Mouse (Mus musculus) bone marrow macrophage, adult 2 months (primary cell): ENCODE measurements around the gene Lsp1. TPM values are rescaled to one million over a fixed set of nuclear protein-coding genes. Genes with fewer than 3 reads are reported as not detected.

Experiments used
- H3K27ac ChIP-seq: 2 replicates; pipeline ENCODE4 v1.5.1; 2012; ENCODE audit warnings: low read depth, low read length; ENCODE audit not compliant: insufficient read depth
- H3K4me1 ChIP-seq: 2 replicates; pipeline ENCODE4 v1.6.1; 2012; ENCODE audit warnings: low read length; ENCODE audit not compliant: control insufficient read depth, insufficient read depth
- H3K4me3 ChIP-seq: 2 replicates; pipeline ENCODE4 v1.5.1; 2012; ENCODE audit warnings: mild to moderate bottlenecking, low read length, moderate library complexity; ENCODE audit not compliant: insufficient read depth
- CTCF ChIP-seq: IDR thresholded peaks from 2 replicates; pipeline ENCODE4 v1.5.1; 2012; ENCODE audit warnings: low read depth, mild to moderate bottlenecking, low read length, moderate library complexity
- POLR2A ChIP-seq: IDR thresholded peaks from 2 replicates; pipeline ENCODE4 v1.6.1; 2012; ENCODE audit warnings: mild to moderate bottlenecking, low read depth, low read length, borderline replicate concordance
- polyA plus RNA-seq: library from polyadenylated mRNA; stranded (reverse); fragments of >200 nt; gene quantifications from 2 replicates; pipeline ENCODE4 v1.2.4, GENCODE M21; 2012; ENCODE audit not compliant: missing spikeins, insufficient read depth, insufficient read length

Gene Lsp1
- polyA plus RNA-seq, 1 experiment: 327 TPM

GRCm38 (mm10) chr7:142472936-142473335, 12.3 kb downstream of the Lsp1 start:
- H3K27ac ChIP-seq: no peak overlapping the region
- TF ChIP-seq POLR2A: no peak
- TF ChIP-seq CTCF: no peak
- H3K4me3 ChIP-seq: no peak overlapping the region
- peaks cover 16% of the 10 kb centered on the region for H3K4me1 ChIP-seq

GRCm38 (mm10) chr7:142473476-142473875, 12.9 kb downstream of the Lsp1 start:
- Histone ChIP-seq H3K4me1 (peaks cover 16% of the 10 kb centered on the region), H3K4me3 (no peak overlapping the region), H3K27ac (no peak overlapping the region)
- no peak for TF ChIP-seq POLR2A
- TF ChIP-seq CTCF: no peak

- TF ChIP-seq CTCF (no peak), POLR2A (no peak)
- no peak overlapping the region for H3K27ac ChIP-seq
- H3K4me1 ChIP-seq: peaks cover 16% of the 10 kb centered on the region
- H3K4me3 ChIP-seq: no peak overlapping the region
Measured at GRCm38 (mm10) chr7:142474799-142475198, 14.2 kb downstream of the Lsp1 start.

- Histone ChIP-seq H3K4me3 (no peak overlapping the region), H3K4me1 (peaks cover 8% of the 10 kb centered on the region), H3K27ac (no peak overlapping the region)
- TF ChIP-seq CTCF (no peak), POLR2A (no peak)
Measured at GRCm38 (mm10) chr7:142475641-142476040, 15.0 kb downstream of the Lsp1 start.

- Histone ChIP-seq H3K4me3 (no peak overlapping the region), H3K27ac (no peak overlapping the region), H3K4me1 (peaks cover 3% of the 10 kb centered on the region; the same call in 1 of the 2 replicates)
- TF ChIP-seq CTCF (no peak), POLR2A (no peak)
Measured at GRCm38 (mm10) chr7:142476271-142476670, 15.7 kb downstream of the Lsp1 start.

GRCm38 (mm10) chr7:142476795-142477452, 16.3 kb downstream of the Lsp1 start:
- Histone ChIP-seq H3K4me3 (no peak overlapping the region), H3K4me1 (no peaks in the 10 kb centered on the region), H3K27ac (no peak overlapping the region)
- TF ChIP-seq POLR2A (no peak), CTCF (no peak)

GRCm38 (mm10) chr7:142478001-142478400, 17.4 kb downstream of the Lsp1 start:
- H3K27ac ChIP-seq: no peak overlapping the region
- TF ChIP-seq CTCF (no peak), POLR2A (no peak)
- H3K4me1 ChIP-seq: no peaks in the 10 kb centered on the region

GRCm38 (mm10) chr7:142478574-142478973, 18.0 kb downstream of the Lsp1 start:
- H3K27ac ChIP-seq: no peak overlapping the region
- H3K4me3 ChIP-seq: no peak overlapping the region
- H3K4me1 ChIP-seq: no peaks in the 10 kb centered on the region

More at GRCm38 (mm10) chr7:142478001-142478400, 17.4 kb downstream of the Lsp1 start:
- H3K4me3 ChIP-seq: no peak overlapping the region

GRCm38 (mm10) chr7:142479307-142479706, 18.7 kb downstream of the Lsp1 start:
- TF ChIP-seq POLR2A (no peak), CTCF (no peak)
- no peaks in the 10 kb centered on the region for H3K4me1 ChIP-seq

More at GRCm38 (mm10) chr7:142478574-142478973, 18.0 kb downstream of the Lsp1 start:
- TF ChIP-seq CTCF (no peak), POLR2A (no peak)

GRCm38 (mm10) chr7:142479886-142480285, 19.3 kb downstream of the Lsp1 start:
- Histone ChIP-seq H3K27ac (no peak overlapping the region), H3K4me1 (no peaks in the 10 kb centered on the region), H3K4me3 (no peak overlapping the region)
- TF ChIP-seq POLR2A (no peak), CTCF (no peak)

More at GRCm38 (mm10) chr7:142479307-142479706, 18.7 kb downstream of the Lsp1 start:
- Histone ChIP-seq H3K27ac (no peak overlapping the region), H3K4me3 (no peak overlapping the region)

- TF ChIP-seq CTCF (no peak), POLR2A (no peak)
- no peak overlapping the region for H3K27ac ChIP-seq
- no peaks in the 10 kb centered on the region for H3K4me1 ChIP-seq
- no peak overlapping the region for H3K4me3 ChIP-seq
Measured at GRCm38 (mm10) chr7:142480661-142481060, 20.1 kb downstream of the Lsp1 start.
